Mouse (Mus musculus): ENCODE measurements around the gene Eya2.

Eya2 gene

DNA sequence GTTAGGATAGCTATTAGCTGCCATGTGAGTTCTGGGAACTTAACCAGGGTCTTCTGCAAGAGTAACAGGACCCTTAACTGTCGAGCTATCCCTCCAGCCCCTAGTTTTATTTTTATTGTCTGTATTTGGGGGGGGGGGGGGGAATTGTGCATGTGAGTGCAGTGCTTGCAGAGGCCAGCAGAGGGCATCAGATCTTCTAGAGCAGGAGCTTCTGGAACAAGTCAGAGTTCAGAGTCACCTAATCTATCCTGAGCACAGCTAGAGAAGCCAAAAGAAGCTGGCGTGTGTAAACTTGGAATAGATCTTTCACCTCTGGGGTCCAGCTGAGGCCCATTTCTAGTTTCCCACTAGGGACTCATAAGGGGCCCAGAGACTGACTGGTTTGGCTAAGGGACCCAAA is 1.1 kb upstream of the Eya2 start:
- DNase-seq (ENCODE audit: low spot score in 2 of 2): no peak

- DNase-seq (ENCODE audit: low spot score in 2 of 2): no peak
These were observed 841 bp downstream of the Eya2 start for GRCm38 (mm10) chr2:165595676-165596070.

GRCm38 (mm10) chr2:165596141-165596540 is 1.3 kb downstream of the Eya2 start:
- DNase-seq (ENCODE audit: low spot score in 2 of 2): no peak

- no peak for DNase-seq (ENCODE audit: low spot score in 2 of 2)
These were observed 2.7 kb downstream of the Eya2 start for GRCm38 (mm10) chr2:165597536-165597935.

DNA sequence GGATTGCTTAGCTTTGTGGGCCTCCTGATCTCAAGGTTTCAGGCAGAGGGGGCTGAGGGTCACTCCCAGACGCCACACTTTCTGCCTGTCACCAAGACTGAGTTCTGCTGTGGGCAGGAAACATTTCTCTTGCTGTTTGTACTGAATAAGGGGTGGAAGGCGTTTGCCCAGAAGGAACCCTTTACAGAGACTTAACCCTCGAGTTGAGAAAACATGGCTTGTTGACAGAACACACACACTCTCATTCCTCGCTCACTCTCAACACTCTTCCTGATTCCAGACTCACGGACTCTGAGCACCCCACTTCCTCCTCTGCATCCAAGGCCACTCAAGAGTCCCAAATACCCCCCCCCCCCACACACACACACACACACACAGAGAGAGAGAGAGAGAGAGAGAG is 3.3 kb downstream of the Eya2 start:
- DNase-seq (ENCODE audit: low spot score in 2 of 2): no peak

GRCm38 (mm10) chr2:165599566-165599965 is 4.7 kb downstream of the Eya2 start:
- DNase-seq (ENCODE audit: low spot score in 2 of 2): no peak

DNA sequence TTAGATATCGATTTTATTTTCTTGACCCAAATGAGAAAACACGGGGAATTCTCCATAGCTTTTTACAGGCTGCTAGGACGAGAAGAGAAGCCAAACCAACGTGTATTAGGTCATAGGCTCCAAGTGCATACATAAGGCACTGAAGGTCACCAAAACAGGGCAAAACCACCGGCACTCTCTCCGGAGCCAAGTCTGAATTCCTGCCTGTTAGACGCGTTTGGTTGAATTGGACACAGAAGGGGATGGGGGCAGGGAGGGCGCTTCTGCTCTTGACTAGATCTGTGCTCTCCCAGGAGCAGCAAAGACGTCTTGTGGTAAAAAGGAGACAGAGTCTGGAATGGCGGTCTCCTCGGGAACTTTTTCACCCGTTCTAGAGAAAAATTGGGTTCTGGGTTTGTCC is 6.1 kb downstream of the Eya2 start:
- DNase-seq (ENCODE audit: low spot score in 2 of 2): no peak

DNA sequence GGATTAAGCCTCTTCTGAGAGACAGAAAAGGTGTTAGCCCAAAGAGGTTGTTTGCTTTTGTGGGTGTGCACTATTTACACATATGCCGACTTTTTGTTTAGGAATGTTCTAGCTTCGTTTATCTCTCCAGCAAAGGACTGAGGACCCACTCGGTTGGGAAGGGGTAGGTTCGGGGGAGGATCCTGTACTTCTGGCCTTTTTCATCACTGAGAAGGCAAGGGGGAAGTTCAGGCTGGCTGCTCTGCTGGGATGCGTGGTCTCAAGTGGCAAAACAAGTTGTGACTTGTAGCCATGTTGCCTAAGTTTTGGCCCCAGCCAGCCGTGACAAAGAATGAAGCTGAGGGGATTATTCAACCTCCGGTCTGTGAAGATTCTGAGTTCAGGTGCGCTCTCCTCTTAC is 6.8 kb downstream of the Eya2 start:
- no peak for DNase-seq (ENCODE audit: low spot score in 2 of 2)

- DNase-seq (ENCODE audit: low spot score in 2 of 2): no peak
These were observed 8.9 kb downstream of the Eya2 start for GRCm38 (mm10) chr2:165603775-165604174.

GRCm38 (mm10) chr2:165611551-165612253 is 16.9 kb downstream of the Eya2 start:
- no peak for DNase-seq (ENCODE audit: low spot score in 2 of 2)

DNA sequence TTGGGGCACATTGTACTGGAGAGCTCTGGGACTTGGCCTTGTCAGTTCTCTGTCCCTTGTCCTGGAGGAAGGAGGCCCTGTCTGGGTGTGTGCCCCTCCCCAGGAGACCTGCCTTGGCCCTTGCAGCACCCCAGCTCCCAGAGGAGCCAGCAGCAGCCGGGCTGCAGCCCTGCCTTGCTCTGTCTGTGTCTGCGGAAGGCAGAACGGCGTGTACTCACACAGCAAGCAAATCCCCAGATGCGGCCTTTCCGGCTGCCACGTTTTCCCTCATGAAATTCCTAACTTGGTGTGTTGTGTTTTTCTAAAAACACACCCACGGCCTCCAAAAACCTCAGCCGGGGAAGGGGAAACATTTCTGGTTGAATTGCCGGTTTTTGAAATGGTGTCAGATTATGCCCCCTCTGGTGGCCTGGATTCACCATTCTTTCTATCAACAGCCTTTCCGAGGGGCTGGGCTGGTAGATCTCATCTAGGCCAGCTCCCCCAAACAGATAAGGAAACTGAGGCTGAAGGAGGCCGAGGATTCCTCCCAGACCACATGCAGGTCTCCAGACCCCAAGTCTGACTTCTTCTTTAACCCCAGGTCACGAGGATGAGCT is 19.0 kb downstream of the Eya2 start:
- no peak for DNase-seq (ENCODE audit: low spot score in 2 of 2)

DNA sequence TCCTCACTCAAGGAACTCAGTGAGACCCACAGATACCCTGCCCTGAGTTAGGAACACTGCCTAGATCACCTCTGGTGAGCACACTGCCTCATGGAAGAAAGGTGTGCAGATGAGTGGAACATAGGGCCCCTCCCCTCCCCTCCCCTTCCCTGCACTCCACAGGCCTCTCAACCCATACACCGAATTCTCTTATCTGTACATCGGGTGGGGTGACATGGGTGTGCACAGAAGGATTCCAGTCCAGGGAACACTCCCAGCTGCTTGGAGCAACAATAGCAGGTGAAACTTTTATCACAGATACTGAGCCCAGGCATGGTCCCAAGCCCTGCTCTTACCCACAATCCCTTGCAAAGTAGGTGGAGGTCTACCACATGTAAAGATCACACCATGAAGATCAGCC is 26.7 kb downstream of the Eya2 start:
- no peak for DNase-seq (ENCODE audit: low spot score in 2 of 2)

- no peak for DNase-seq (ENCODE audit: low spot score in 2 of 2)
These were observed 27.8 kb downstream of the Eya2 start for GRCm38 (mm10) chr2:165622596-165622995.

DNA sequence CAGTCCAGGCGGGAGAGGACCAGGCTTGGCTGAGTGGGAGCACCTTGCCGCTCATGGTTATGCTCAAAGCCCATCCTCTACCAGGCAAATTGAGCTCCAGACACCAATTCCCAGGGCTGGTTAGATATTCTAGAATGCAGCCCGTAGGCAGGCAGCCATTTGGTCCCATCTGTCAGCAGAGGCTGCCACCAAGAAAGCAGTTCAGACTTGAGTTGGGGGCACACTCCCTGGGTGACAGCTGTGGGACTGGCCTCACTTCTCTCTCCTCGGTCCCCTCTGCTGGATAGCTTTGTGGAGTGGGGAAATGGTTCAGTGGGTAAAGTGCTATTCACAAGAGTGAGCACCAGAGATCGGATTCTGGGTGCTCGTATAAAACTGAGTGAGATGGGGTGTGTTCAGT is 32.0 kb downstream of the Eya2 start:
- no peak for DNase-seq (ENCODE audit: low spot score in 2 of 2)

- DNase-seq (ENCODE audit: low spot score in 2 of 2): no peak
These were observed 33.1 kb downstream of the Eya2 start for GRCm38 (mm10) chr2:165627974-165628373.

- DNase-seq (ENCODE audit: low spot score in 2 of 2): no peak
These were observed 35.1 kb downstream of the Eya2 start for GRCm38 (mm10) chr2:165629900-165630299.

- DNase-seq (ENCODE audit: low spot score in 2 of 2): no peak
These were observed 38.4 kb downstream of the Eya2 start for GRCm38 (mm10) chr2:165633011-165633785.

- DNase-seq (ENCODE audit: low spot score in 2 of 2): no peak
These were observed 39.6 kb downstream of the Eya2 start for GRCm38 (mm10) chr2:165634481-165634880.

GRCm38 (mm10) chr2:165639075-165639755 is 44.4 kb downstream of the Eya2 start:
- no peak for DNase-seq (ENCODE audit: low spot score in 2 of 2)

GRCm38 (mm10) chr2:165641909-165642505 is 47.2 kb downstream of the Eya2 start:
- DNase-seq (ENCODE audit: low spot score in 2 of 2): no peak

- DNase-seq (ENCODE audit: low spot score in 2 of 2): no peak
These were observed 48.8 kb downstream of the Eya2 start for GRCm38 (mm10) chr2:165643596-165643995.

DNA sequence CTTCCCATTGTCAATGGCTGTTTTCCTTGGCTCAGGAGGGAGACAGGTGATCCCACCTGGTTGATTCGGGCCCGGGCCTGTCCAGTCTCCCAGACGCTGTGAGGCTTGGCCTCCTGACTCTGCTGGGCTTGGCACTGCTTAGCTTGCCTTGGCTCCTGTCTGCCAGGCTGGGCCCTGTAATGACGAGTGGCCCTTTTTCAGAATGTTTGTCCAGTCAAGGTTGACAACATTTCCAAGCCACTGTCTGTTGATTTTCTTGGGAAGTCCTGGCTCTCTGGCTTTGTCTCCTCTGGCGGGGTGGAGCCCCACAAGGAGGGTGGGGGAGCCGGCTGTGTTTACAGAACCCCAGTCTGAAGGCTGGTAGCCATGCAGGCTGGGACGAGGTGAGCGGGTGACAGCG is 49.2 kb downstream of the Eya2 start:
- no peak for DNase-seq (ENCODE audit: low spot score in 2 of 2)

Measured in urinary bladder, adult 18-20 months (tissue).